Mouse (Mus musculus) CH12.LX (cell line): Measurements from ENCODE around the gene Ost4.

Experiments
- BHLHE40 ChIP-seq: IDR thresholded peaks from 2 replicates; pipeline ENCODE4 v1.6.1; 2011; ENCODE audit warnings: mild to moderate bottlenecking, low read depth, low read length, improper control_type of control experiment
- CTCF ChIP-seq, 2 experiments: IDR thresholded peaks in 1 of 2; conservative IDR thresholded peaks in 1 of 2; 2 replicates each; pipeline ENCODE4 v1.5.1; 2011 to 2012; ENCODE audit warnings: low read depth in 2 of 2, low read length in 2 of 2, improper control_type of control experiment in 1 of 2, inconsistent platforms in 1 of 2, mild to moderate bottlenecking in 1 of 2, moderate library complexity in 1 of 2
- EP300 ChIP-seq: IDR thresholded peaks from 2 replicates; pipeline ENCODE4 v1.6.1; 2011; ENCODE audit warnings: low read length, improper control_type of control experiment
- ETS1 ChIP-seq: conservative IDR thresholded peaks from 2 replicates; pipeline ENCODE4 v1.6.1; 2012; ENCODE audit warnings: low read depth, mild to moderate bottlenecking, inconsistent platforms, low read length, improper control_type of control experiment, moderate library complexity
- MXI1 ChIP-seq: IDR thresholded peaks from 2 replicates; pipeline ENCODE4 v1.6.1; 2011; ENCODE audit warnings: mild to moderate bottlenecking, low read depth, low read length, improper control_type of control experiment
- POLR2A ChIP-seq: IDR thresholded peaks from 2 replicates; pipeline ENCODE4 v1.6.1; 2011; ENCODE audit warnings: low read depth, mild to moderate bottlenecking, improper control_type of control experiment, low read length
- POLR2AphosphoS2 ChIP-seq: IDR thresholded peaks from 2 replicates; pipeline ENCODE4 v1.6.1; 2011; ENCODE audit warnings: low read depth, low read length, improper control_type of control experiment
- TCF12 ChIP-seq: IDR thresholded peaks from 2 replicates; pipeline ENCODE4 v1.6.1; 2014; ENCODE audit warnings: low read depth, mild to moderate bottlenecking, inconsistent platforms, low read length, improper control_type of control experiment
- UBTF ChIP-seq: IDR thresholded peaks from 2 replicates; pipeline ENCODE4 v1.6.1; 2012; ENCODE audit warnings: low read depth, mild to moderate bottlenecking, inconsistent platforms, low read length, improper control_type of control experiment, moderate library complexity
- ZC3H11A ChIP-seq: IDR thresholded peaks from 2 replicates; pipeline ENCODE4 v1.6.1; 2012; ENCODE audit warnings: low read depth, mild to moderate bottlenecking, inconsistent platforms, low read length, improper control_type of control experiment

DNA sequence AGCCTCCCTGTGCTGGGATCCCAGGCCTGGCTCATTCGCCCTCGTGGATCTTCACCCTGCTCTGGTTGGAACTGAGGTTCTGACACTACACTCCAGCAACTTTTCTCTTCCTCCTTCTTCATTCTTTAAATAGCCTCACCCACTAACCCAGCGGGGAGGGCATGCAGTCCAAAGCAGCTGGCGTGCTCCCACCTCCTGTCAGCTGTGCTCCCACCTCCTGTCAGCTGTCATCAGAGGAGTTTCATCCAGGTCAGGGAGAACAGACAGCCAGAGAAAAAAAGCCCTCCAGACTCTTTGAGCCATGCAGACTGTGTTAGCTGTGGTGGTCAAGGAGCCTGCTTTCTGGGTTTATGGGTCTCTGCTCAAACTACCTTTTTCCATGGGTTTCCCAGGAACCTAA lies 23.8 kb upstream of the Ost4 start:
- TF ChIP-seq CTCF (conservative IDR thresholded peaks at IDR 0.05 in 1 of 2, IDR thresholded peaks at IDR 0.05 in 1 of 2; ENCODE audit: low read depth in 2 of 2, low read length in 2 of 2), result no peak
- TF ChIP-seq POLR2A, result no peak
- TF ChIP-seq MXI1, result no peak
- no peak for TF ChIP-seq BHLHE40
- TF ChIP-seq ZC3H11A, result no peak
- no peak for TF ChIP-seq EP300
- no peak for TF ChIP-seq POLR2AphosphoS2
- no peak for TF ChIP-seq TCF12
- TF ChIP-seq ETS1, result no peak
- TF ChIP-seq UBTF, result no peak
